Mouse (Mus musculus) layer of hippocampus, adult 2 months (tissue): ENCODE results near the gene Aff3. TPM values are rescaled to one million over a fixed set of nuclear protein-coding genes. Genes with fewer than 3 reads are reported as not detected.

Source experiments
- DNase-seq, 2 experiments: peaks; one replicate each; pipeline ENCODE4 v3.0.0; 2022; ENCODE audit warnings: low spot score in 2 of 2
- H3K27ac ChIP-seq: fragments of 200-600 bp; 2 replicates; pipeline ENCODE4 v1.8.1; 2022
- H3K4me3 ChIP-seq: fragments of 200-600 bp; 2 replicates; pipeline ENCODE4 v1.8.1; 2022; ENCODE audit warnings: mild to moderate bottlenecking
- CTCF ChIP-seq: fragments of 200-600 bp; conservative IDR thresholded peaks from 2 replicates; pipeline ENCODE4 v1.8.1; 2022; ENCODE audit warnings: antibody characterized with exemption, mild to moderate bottlenecking, moderate library complexity
- total RNA-seq, 2 experiments: library from RNA; stranded (reverse); gene quantifications; 2 replicates each; pipeline ENCODE4 v1.2.3; 2021

The Aff3 gene
- total RNA-seq, 2 experiments from 2014 or later: 108 to 117 TPM

DNA sequence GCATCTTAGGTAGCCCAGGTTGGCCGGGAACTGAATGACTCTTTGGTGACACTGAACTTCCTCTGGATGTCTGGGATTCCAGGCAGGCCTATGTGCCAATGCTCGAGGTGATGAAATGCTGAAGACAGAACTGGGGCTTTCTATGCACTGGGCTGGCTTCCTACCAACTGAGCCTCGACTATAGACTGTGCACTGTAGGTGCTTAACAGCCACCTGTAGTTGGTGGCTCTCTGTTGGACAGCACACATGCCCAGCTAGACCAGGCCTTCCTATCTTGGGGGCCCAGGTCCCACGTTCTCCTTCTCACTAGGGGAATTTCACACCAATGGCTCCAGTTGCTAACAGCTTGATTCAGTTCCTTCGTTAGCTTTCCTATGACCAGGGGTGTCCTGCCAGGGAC lies 374.9 kb downstream of the Aff3 start:
- no peak for DNase-seq
- Histone ChIP-seq H3K27ac (no peak overlapping the region), H3K4me3 (no peak overlapping the region)
- no peak for TF ChIP-seq CTCF

DNA sequence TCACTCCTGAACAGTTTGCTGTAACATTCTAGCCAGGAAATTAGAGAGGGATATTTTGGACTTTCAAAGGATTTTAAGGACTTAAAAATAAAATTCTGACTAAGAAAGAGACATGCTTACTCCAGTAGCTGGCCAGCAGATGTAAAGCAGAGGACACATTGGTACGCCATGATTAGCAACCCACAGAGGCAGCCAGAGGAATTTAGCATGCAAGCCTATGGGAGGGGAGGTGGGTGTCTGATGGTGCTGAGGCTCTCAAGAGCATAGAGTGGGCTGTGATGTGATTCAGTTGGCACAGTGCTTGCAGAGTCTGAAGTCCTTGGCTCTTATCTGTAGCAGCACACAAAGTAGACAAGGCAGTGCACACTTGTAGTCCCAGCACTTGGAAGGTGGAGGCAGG lies 376.0 kb downstream of the Aff3 start:
- Histone ChIP-seq H3K27ac (no peak overlapping the region), H3K4me3 (no peak overlapping the region)
- no peak for TF ChIP-seq CTCF
- DNase-seq: peak in 1 of 2 experiments; percentile 34

DNA sequence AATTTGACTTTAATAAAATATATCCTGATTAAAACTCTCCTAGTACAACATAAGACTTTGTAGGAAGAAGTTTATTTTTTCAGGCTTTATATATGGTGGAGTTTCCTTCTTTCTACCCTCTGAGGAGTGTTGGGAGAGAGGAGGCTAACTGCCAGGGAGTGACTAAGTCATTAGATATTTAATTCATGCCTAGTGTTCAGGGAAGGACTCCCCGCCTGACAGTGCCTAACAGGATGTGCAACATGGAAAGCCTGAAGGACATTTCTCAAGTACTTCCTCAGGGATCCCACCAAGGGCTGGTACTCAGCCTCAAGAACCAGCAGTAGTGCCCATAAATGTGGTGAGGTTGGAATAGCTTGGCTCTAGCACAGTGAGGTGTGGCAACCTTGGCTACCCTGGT lies 378.2 kb downstream of the Aff3 start:
- H3K4me3 ChIP-seq: no peak overlapping the region
- TF ChIP-seq CTCF: no peak

DNA sequence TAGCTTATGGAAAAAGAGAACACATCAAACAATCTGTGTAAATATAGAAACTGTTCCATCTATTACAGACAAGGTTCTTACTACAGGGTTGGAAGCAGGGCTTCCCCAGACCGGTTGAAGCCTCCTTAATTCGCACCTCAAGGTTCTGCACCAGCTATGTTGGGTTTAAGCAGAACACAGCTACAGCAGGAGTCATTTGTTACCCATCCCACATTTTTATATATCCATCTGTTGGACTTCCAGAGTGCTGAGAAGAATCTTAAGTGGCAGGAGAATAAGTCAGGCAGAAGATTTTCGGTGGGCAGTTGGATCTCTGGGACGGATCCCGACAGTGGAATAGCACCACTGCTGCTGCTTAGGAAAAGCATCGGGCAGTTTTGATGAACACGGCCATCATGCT lies 384.2 kb downstream of the Aff3 start:
- DNase-seq: no peak
- Histone ChIP-seq H3K4me3 (no peak overlapping the region), H3K27ac (0 out of 2 replicates have a peak overlapping the region, but pooled peaks have one; percentile 4)
- no peak for TF ChIP-seq CTCF

More for the DNA sequence above, 378.2 kb downstream of the Aff3 start:
- H3K27ac ChIP-seq: no peak overlapping the region
- no peak for DNase-seq

DNA sequence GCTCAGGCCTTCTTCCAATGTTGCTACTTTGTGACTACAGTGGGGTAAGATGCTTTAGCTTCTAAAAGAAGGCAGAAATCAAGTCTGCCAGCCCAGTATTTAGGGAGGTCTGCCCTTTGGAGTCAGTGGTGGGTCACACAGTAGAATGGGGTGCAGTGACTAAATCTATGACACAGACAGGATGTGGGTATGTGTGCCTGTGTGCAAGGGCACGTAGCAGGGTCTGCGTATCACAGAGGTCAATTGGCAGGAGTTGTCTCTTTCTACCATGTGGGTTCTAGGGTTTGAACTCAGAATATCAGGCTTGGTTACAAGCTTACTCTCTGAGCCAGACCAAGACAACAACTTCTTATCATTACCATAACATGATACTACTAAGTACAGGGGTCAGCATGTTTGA lies 393.4 kb downstream of the Aff3 start:
- Histone ChIP-seq H3K27ac (no peak overlapping the region; the same call in 1 of the 2 replicates), H3K4me3 (no peak overlapping the region)
- no peak for DNase-seq
- no peak for TF ChIP-seq CTCF

DNA sequence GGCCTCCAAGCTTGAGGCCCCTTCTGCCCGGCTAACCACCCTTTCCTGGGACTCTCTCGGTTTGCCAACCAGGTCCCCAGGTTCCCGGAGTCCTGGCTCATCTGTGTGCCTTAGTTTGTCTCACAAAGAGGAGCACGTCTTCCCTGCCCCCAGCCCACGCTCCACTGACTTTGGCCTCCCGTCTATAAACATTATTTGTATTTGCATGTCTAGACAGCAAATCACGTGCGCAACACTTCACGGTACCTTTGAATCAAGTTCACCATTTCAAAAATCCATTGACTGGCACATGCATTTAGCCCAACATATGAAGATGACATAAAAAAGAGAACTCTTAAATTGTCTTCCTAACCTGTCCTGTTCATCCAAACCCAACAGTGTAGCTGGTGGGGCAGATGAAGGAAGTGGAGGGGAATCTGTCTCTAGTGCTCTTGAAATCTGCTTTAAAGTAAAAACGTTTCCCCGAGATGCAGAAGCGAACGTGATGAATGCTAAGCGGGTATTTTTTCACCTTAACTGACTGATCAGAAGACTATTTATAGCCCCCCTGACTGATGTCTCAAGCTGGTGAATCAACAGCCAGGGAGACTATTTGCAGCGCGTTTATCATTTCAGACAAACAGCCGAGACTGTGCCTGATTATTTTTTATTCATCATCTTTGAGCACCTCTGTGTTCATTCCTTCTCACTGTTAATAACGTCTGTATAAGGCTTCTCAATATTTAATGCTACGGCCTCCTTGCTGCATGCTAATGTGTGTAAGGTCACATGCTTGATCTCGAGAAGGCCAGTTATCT lies 396.3 kb downstream of the Aff3 start:
- DNase-seq: no peak
- no peak overlapping the region for H3K27ac ChIP-seq
- no peak for TF ChIP-seq CTCF
- no peak overlapping the region for H3K4me3 ChIP-seq

DNA sequence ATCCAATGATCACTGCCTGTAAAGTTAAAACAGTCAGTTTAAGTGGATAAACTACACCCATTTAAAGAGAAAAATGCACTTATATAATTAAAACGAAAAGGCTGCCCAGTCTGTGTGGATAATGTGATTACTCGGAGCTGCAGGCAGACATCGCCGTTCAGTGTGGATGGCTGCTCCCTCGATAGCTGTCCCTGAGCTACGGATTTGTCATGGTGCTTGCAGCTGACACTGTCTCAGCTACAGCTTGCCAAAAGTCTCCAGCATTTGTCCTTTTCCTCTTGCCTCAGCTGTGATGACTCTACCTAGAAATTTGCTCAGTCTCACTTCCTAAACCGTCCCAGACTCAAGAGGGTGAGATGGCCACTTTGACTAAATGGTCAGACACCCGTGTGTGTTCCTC lies 401.5 kb downstream of the Aff3 start:
- peak overlapping the region; percentile 41; the same call in 1 of the 2 replicates for H3K27ac ChIP-seq
- DNase-seq: no peak
- no peak overlapping the region for H3K4me3 ChIP-seq
- no peak for TF ChIP-seq CTCF

DNA sequence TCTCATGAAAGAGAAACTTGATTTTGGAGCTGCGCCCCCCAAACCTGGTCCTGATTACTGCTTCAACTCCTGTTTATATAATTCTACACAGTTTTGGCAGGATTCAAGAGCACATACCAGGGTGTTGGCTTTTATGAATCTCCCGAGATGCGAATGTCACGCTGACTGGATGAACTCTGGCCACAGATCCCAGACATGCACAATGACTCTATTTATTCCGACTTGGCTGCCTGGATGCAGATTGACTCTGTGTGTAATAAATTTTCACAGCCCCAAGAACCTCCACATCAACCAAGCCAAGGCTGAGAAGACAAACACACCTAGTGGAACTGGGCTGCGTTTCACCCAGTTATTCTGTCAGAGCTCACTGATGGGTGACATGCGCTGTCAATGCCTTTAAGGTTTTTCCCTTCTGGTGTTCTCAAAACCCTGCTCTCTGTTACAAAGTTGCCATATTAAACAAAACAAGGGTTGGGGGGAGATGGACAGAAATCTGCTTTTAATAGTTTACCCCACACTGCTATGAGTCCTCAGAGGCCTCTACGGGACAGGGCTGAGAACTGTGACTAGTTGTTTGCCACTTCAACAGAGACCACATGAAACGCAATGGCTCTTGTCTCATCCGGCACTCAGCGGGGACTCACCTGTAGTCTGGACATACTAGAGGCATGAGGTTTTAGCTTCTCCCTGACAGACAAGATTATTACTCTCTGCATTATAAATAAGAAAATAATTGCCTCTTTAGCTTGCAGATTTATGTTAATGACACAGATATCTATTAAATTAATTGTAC lies 402.2 kb downstream of the Aff3 start:
- peak; percentile 20; the same call in 1 of the 2 replicates for TF ChIP-seq CTCF
- no peak for DNase-seq
- H3K27ac ChIP-seq: no peak overlapping the region
- no peak overlapping the region for H3K4me3 ChIP-seq

DNA sequence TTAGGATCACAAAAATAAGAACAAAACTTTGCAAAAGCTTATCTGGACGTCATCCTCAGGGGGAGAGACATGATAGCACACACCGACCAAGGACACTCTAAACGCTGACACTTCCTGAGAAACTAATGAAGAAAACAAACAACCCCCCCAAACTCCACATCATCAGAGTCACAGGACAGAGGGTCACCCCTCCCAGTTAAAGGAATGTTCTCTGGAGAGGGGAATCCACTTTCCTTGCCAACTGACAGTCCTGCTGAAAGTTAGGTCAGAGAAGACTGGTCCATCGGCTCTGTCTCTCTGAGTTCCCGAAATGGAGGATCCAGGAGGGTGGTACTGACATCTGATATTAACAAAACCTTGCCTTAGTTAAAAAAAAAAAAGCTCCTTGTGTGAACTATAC lies 403.7 kb downstream of the Aff3 start:
- Histone ChIP-seq H3K4me3 (no peak overlapping the region), H3K27ac (no peak overlapping the region)
- DNase-seq: no peak
- no peak for TF ChIP-seq CTCF

DNA sequence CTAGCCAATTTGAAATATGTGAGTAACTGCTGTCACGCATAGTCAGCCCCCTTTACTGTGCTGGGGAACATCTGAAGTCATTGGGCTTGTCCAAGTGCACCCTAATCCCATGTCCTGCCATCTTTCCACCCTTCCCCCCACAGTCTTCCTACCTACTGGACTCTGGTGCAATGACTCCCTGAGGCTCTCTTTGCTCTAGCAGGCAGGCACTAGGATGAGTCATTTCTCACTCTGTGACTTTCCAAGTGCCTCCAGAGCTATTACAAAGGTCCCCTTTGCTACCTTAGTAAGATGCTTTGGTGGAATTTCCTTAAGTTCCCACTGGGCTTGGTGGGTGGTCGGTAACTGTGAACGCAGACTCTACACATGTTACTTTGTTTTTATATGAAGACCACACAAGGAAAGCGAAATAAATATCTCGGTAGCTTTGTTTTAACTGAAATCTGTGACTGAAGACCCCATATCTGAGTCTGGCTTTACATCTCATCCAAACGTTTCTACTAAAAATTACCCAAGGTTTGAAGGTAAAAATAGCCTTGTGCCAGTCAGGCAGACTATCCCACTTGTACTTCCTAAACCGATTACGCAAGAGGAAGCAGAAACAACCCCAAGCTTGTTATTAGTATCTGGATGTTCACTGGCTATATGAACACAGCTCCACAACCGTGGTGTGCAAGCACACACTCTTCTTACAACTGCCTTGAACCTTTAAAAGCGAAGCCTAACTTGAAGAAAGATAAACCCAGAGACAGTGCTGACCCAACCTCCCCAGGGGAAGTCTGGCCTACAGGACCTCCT lies 405.0 kb downstream of the Aff3 start:
- no peak overlapping the region for H3K4me3 ChIP-seq
- TF ChIP-seq CTCF: no peak
- no peak for DNase-seq

DNA sequence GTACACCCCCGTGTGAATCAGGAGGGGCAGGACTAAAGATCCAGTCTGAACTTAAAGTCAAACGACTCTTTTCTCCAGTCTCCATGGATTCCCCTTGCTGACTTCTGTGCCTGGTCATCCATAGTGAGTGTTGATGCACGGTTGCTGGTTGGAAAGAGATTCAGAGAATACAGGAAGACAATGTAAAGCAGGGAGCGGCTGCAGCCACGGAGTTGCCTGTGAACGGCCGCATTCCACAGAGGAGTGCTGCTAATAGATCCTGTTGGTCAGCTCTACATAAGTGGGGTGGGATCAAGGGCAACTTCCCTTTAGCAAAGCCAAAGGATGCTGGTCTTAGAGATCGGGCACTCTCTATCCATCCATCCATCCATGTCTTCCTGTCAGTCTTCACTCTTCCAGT lies 410.3 kb downstream of the Aff3 start:
- no peak for TF ChIP-seq CTCF
- Histone ChIP-seq H3K4me3 (no peak overlapping the region), H3K27ac (no peak overlapping the region)
- no peak for DNase-seq

More for the DNA sequence above, 405.0 kb downstream of the Aff3 start:
- no peak overlapping the region for H3K27ac ChIP-seq

DNA sequence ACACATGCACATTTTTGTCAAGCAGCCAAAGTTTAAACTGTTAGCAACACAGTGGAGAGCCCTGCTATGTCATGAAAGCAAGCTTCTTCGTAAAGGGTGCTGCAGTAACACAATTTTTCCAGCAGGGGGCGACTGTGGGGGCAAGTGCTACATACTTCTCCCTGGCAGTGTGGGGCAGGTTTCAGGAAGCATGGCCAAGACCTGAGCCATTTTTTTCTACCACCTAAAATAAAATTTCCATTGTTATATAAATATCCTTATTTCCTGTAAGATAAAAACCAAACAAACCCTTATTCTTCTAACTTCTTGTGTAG lies 412.0 kb downstream of the Aff3 start:
- H3K27ac ChIP-seq: no peak overlapping the region
- DNase-seq: peak in 1 of 2 experiments; percentile 47
- peak; percentile 90 for TF ChIP-seq CTCF
- no peak overlapping the region for H3K4me3 ChIP-seq
